Mouse (Mus musculus): ENCODE results near the gene Agap1. TPM values are rescaled to one million over a fixed set of nuclear protein-coding genes. Genes with fewer than 3 reads are reported as not detected.

Gene Agap1
- polyA plus RNA-seq, 1 experiment from 2014 or later: 8.7 TPM

- TF ChIP-seq CTCF (IDR thresholded peaks at IDR 0.05) (peak; percentile 46), EP300 (IDR thresholded peaks at IDR 0.05) (no peak; the same call in 1 of the 2 replicates)
- 17% methylated on average over 8 of the region's 8 CpGs for WGBS
- DNase-seq (ENCODE audit: low spot score): peak; percentile 91
- H3K36me3 ChIP-seq (ENCODE audit: insufficient read depth, low read length): no peaks in the 10 kb centered on the region
- H3K27me3 ChIP-seq (replicated peaks; ENCODE audit: insufficient read depth, low read length): no peaks in the 10 kb centered on the region
- peak; percentile 53 for ATAC-seq
- H3K4me2 ChIP-seq (replicated peaks; ENCODE audit: low read depth, low read length): no peak overlapping the region
- H3K9ac ChIP-seq (replicated peaks; ENCODE audit: low read depth): no peak overlapping the region
- no peak overlapping the region for H3K4me3 ChIP-seq (ENCODE audit: low read depth, low read length)
- H3K9me3 ChIP-seq (ENCODE audit: low read length): 0 out of 2 replicates have a peak, but pooled peaks cover 5% of the 10 kb centered on the region
- peak overlapping the region; percentile 59; the same call in 1 of the 2 replicates for H3K27ac ChIP-seq (ENCODE audit: low read length)
- H3K4me1 ChIP-seq (ENCODE audit: insufficient read depth, low read depth, low read length): peaks cover 18% of the 10 kb centered on the region; the same call in 1 of the 2 replicates
These were observed 8.5 kb downstream of the Agap1 start for GRCm38 (mm10) chr1:89463138-89463537.

- DNase-seq (ENCODE audit: low spot score) (no peak), ATAC-seq (no peak)
- Histone ChIP-seq H3K9me3 (ENCODE audit: low read length) (no peaks in the 10 kb centered on the region), H3K4me1 (ENCODE audit: insufficient read depth, low read depth, low read length) (peaks cover 18% of the 10 kb centered on the region; the same call in 1 of the 2 replicates), H3K9ac (replicated peaks; ENCODE audit: low read depth) (no peak overlapping the region), H3K4me3 (ENCODE audit: low read depth, low read length) (no peak overlapping the region), H3K27ac (ENCODE audit: low read length) (no peak overlapping the region), H3K4me2 (replicated peaks; ENCODE audit: low read depth, low read length) (no peak overlapping the region), H3K36me3 (ENCODE audit: insufficient read depth, low read length) (no peaks in the 10 kb centered on the region), H3K27me3 (replicated peaks; ENCODE audit: insufficient read depth, low read length) (no peaks in the 10 kb centered on the region)
- no peak for TF ChIP-seq EP300 (IDR thresholded peaks at IDR 0.05)
- no peak for TF ChIP-seq CTCF (IDR thresholded peaks at IDR 0.05)
- WGBS: 55% methylated on average over 5 of the region's 5 CpGs
These were observed 10.9 kb downstream of the Agap1 start for GRCm38 (mm10) chr1:89465417-89466002.

- no peaks in the 10 kb centered on the region for H3K36me3 ChIP-seq (ENCODE audit: insufficient read depth, low read length)
- no peak overlapping the region for H3K4me3 ChIP-seq (ENCODE audit: low read depth, low read length)
- H3K27ac ChIP-seq (ENCODE audit: low read length): peak overlapping the region; percentile 78
- no peaks in the 10 kb centered on the region for H3K9me3 ChIP-seq (ENCODE audit: low read length)
- no peak overlapping the region for H3K9ac ChIP-seq (replicated peaks; ENCODE audit: low read depth)
- H3K27me3 ChIP-seq (replicated peaks; ENCODE audit: insufficient read depth, low read length): no peaks in the 10 kb centered on the region
- peaks cover 16% of the 10 kb centered on the region; the same call in 1 of the 2 replicates for H3K4me1 ChIP-seq (ENCODE audit: insufficient read depth, low read depth, low read length)
- ATAC-seq (peak; percentile 94), DNase-seq (ENCODE audit: low spot score) (peak; percentile 85)
- no peak overlapping the region for H3K4me2 ChIP-seq (replicated peaks; ENCODE audit: low read depth, low read length)
- TF ChIP-seq EP300 (IDR thresholded peaks at IDR 0.05): peak; percentile 81
- no peak for TF ChIP-seq CTCF (IDR thresholded peaks at IDR 0.05)
- 18% methylated on average over 6 of the region's 6 CpGs for WGBS
These were observed 12.9 kb downstream of the Agap1 start for GRCm38 (mm10) chr1:89467321-89468069.

GRCm38 (mm10) chr1:89468141-89468540, 13.5 kb downstream of the Agap1 start:
- H3K9me3 ChIP-seq (ENCODE audit: low read length): no peaks in the 10 kb centered on the region
- no peak overlapping the region for H3K4me2 ChIP-seq (replicated peaks; ENCODE audit: low read depth, low read length)
- H3K9ac ChIP-seq (replicated peaks; ENCODE audit: low read depth): no peak overlapping the region
- ATAC-seq: no peak
- WGBS: 47% methylated on average over 3 of the region's 3 CpGs
- H3K4me1 ChIP-seq (ENCODE audit: insufficient read depth, low read depth, low read length): peaks cover 10% of the 10 kb centered on the region; the same call in 1 of the 2 replicates
- H3K27me3 ChIP-seq (replicated peaks; ENCODE audit: insufficient read depth, low read length): no peaks in the 10 kb centered on the region
- TF ChIP-seq EP300 (IDR thresholded peaks at IDR 0.05): no peak
- no peak for TF ChIP-seq CTCF (IDR thresholded peaks at IDR 0.05)
- H3K4me3 ChIP-seq (ENCODE audit: low read depth, low read length): no peak overlapping the region
- H3K36me3 ChIP-seq (ENCODE audit: insufficient read depth, low read length): no peaks in the 10 kb centered on the region
- no peak for DNase-seq (ENCODE audit: low spot score)
- peak overlapping the region; percentile 23; the same call in 1 of the 2 replicates for H3K27ac ChIP-seq (ENCODE audit: low read length)

- Histone ChIP-seq H3K36me3 (ENCODE audit: insufficient read depth, low read length) (no peaks in the 10 kb centered on the region), H3K4me2 (replicated peaks; ENCODE audit: low read depth, low read length) (no peak overlapping the region), H3K9ac (replicated peaks; ENCODE audit: low read depth) (no peak overlapping the region), H3K27ac (ENCODE audit: low read length) (no peak overlapping the region), H3K4me1 (ENCODE audit: insufficient read depth, low read depth, low read length) (peaks cover 10% of the 10 kb centered on the region; the same call in 1 of the 2 replicates), H3K27me3 (replicated peaks; ENCODE audit: insufficient read depth, low read length) (no peaks in the 10 kb centered on the region), H3K4me3 (ENCODE audit: low read depth, low read length) (no peak overlapping the region), H3K9me3 (ENCODE audit: low read length) (no peaks in the 10 kb centered on the region)
- 66% methylated on average over 4 of the region's 4 CpGs for WGBS
- ATAC-seq: no peak
- TF ChIP-seq EP300 (IDR thresholded peaks at IDR 0.05): no peak
- no peak for TF ChIP-seq CTCF (IDR thresholded peaks at IDR 0.05)
- no peak for DNase-seq (ENCODE audit: low spot score)
These were observed 16.8 kb downstream of the Agap1 start for GRCm38 (mm10) chr1:89471430-89471829.

GRCm38 (mm10) chr1:89471891-89472290, 17.3 kb downstream of the Agap1 start:
- no peak overlapping the region for H3K4me3 ChIP-seq (ENCODE audit: low read depth, low read length)
- no peaks in the 10 kb centered on the region for H3K36me3 ChIP-seq (ENCODE audit: insufficient read depth, low read length)
- no peak for DNase-seq (ENCODE audit: low spot score)
- H3K27me3 ChIP-seq (replicated peaks; ENCODE audit: insufficient read depth, low read length): no peaks in the 10 kb centered on the region
- peaks cover 8% of the 10 kb centered on the region; the same call in 1 of the 2 replicates for H3K4me1 ChIP-seq (ENCODE audit: insufficient read depth, low read depth, low read length)
- TF ChIP-seq CTCF (IDR thresholded peaks at IDR 0.05) (no peak), EP300 (IDR thresholded peaks at IDR 0.05) (no peak)
- H3K9ac ChIP-seq (replicated peaks; ENCODE audit: low read depth): no peak overlapping the region
- H3K27ac ChIP-seq (ENCODE audit: low read length): no peak overlapping the region
- H3K4me2 ChIP-seq (replicated peaks; ENCODE audit: low read depth, low read length): no peak overlapping the region
- WGBS: 77% methylated on average over 9 of the region's 9 CpGs
- no peak for ATAC-seq
- H3K9me3 ChIP-seq (ENCODE audit: low read length): no peaks in the 10 kb centered on the region
